Mouse (Mus musculus): Measurements from ENCODE around the gene 1190002N15Rik.

- TF ChIP-seq CTCF (IDR thresholded peaks at IDR 0.05; ENCODE audit: extremely low read depth, insufficient read depth, insufficient read length, insufficient replicate concordance): no peak
- TF ChIP-seq POLR2A (IDR thresholded peaks at IDR 0.05; ENCODE audit: low read depth, low read length): no peak
Measured at GRCm38 (mm10) chr9:94581661-94582060, 43.8 kb upstream of the 1190002N15Rik start.
